Mouse (Mus musculus): ENCODE data around the gene Cdkal1.

DNA sequence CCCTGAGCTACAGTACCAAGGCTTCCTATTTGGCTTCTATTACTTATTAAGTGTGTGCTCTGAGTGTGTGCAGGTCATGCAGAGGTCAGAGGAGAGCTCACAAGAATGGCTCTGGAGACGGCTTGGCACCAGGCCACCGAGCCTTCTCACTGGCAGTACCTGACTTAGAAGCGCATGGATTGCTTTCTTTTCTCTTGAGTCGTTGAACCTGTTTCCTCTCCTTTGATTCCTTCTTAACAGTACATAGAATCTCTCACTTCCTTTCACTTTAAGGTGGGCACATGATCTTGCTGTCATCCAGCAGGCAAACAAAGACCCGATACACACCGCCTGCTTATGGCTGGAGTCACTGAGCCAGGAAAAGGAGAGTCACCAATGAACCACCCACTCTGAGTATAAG lies 74.8 kb downstream of the Cdkal1 start:
- TF ChIP-seq POLR2A (IDR thresholded peaks at IDR 0.05; ENCODE audit: borderline replicate concordance, low read depth, low read length): no peak
- no peak for TF ChIP-seq CTCF (IDR thresholded peaks at IDR 0.05; ENCODE audit: low read depth, low read length)

Data from bone marrow macrophage, adult 2 months (primary cell).